Mouse (Mus musculus) midbrain, embryonic 16.5 days (tissue): ENCODE results near the gene Ngp. TPM values are rescaled to one million over a fixed set of nuclear protein-coding genes. Genes with fewer than 3 reads are reported as not detected.
"Not testable (repeated sequence)": the region's sequence is repeated elsewhere in the genome, so short reads cannot be mapped to it uniquely, and the experiment has no call there.

ENCODE experiments used
- ATAC-seq: fragments of 200-750 bp; cut with Nextera tagmentation; 2 replicates; pipeline ENCODE4 v1.8.0; 2017; ENCODE audit warnings: moderate TSS enrichment
- H3K27ac ChIP-seq: fragments of 300-500 bp; sonication (generic); 2 replicates; pipeline ENCODE4 v1.5.1; 2014; ENCODE audit warnings: mild to moderate bottlenecking, low read length, mixed read lengths
- H3K27me3 ChIP-seq: fragments of 300-500 bp; sonication (generic); 2 replicates; pipeline ENCODE4 v1.6.1; 2014; ENCODE audit warnings: low read depth, low read length, mixed read lengths; ENCODE audit not compliant: control insufficient read depth, insufficient read depth
- H3K36me3 ChIP-seq: fragments of 300-500 bp; sonication (generic); 2 replicates; pipeline ENCODE4 v1.6.1; 2014; ENCODE audit warnings: mild to moderate bottlenecking, low read length, moderate library complexity, mixed read lengths; ENCODE audit not compliant: control insufficient read depth, insufficient read depth
- H3K4me1 ChIP-seq: fragments of 300-500 bp; sonication (generic); 2 replicates; pipeline ENCODE4 v1.6.1; 2014; ENCODE audit warnings: mild to moderate bottlenecking, low read length, mixed read lengths; ENCODE audit not compliant: control insufficient read depth, insufficient read depth
- H3K4me2 ChIP-seq: fragments of 300-500 bp; sonication (generic); 2 replicates; pipeline ENCODE4 v1.6.1; 2014; ENCODE audit warnings: mild to moderate bottlenecking, low read length, mixed read lengths
- H3K4me3 ChIP-seq: fragments of 300-500 bp; sonication (generic); 2 replicates; pipeline ENCODE4 v1.5.1; 2014; ENCODE audit warnings: low read depth, mild to moderate bottlenecking, low read length, moderate library complexity, mixed read lengths
- H3K9ac ChIP-seq: fragments of 300-500 bp; sonication (generic); 2 replicates; pipeline ENCODE4 v1.6.1; 2014; ENCODE audit warnings: low read depth, low read length, mixed read lengths
- H3K9me3 ChIP-seq: fragments of 300-500 bp; sonication (generic); replicated peaks from 2 replicates; pipeline ENCODE4 v1.6.1; 2014; ENCODE audit warnings: mild to moderate bottlenecking, low read length, mixed read lengths; ENCODE audit not compliant: control insufficient read depth, poor library complexity, severe bottlenecking
- WGBS: fragments of 180-500 bp; shearing (Covaris S2); extraction: QIAGEN DNeasy Blood & Tissue Kit; methylation state at CpG from one replicate; pipeline ENCODE4 v1.1.7; 2014; 5-methylcytosine and 5-hydroxymethylcytosine counted together
- polyA plus RNA-seq: library from polyadenylated mRNA; unstranded; fragments of >200 nt; fragmentation: Nextera tagmentation; extraction: Ambion mirVana; gene quantifications from 2 replicates; pipeline ENCODE4 v1.2.1, GENCODE M21; 2015

Ngp gene
- polyA plus RNA-seq, 1 experiment from 2014 or later = 1.4 TPM

- Histone ChIP-seq H3K4me2 (no peak overlapping the region), H3K4me3 (no peak overlapping the region), H3K36me3 (peaks cover 77% of the 10 kb centered on the region), H3K9me3 (no peaks in the 10 kb centered on the region), H3K27me3 (no peaks in the 10 kb centered on the region), H3K4me1 (no peaks in the 10 kb centered on the region), H3K9ac (no peak overlapping the region), H3K27ac (no peak overlapping the region)
- ATAC-seq = no peak
- WGBS = 95% methylated on average over 7 of the region's 7 CpGs
Measured at GRCm38 (mm10) chr9:110388011-110388410, 31.5 kb upstream of the Ngp start.

- Histone ChIP-seq H3K9ac (no peak overlapping the region), H3K4me2 (no peak overlapping the region), H3K27me3 (no peaks in the 10 kb centered on the region), H3K36me3 (peaks cover 56% of the 10 kb centered on the region), H3K27ac (no peak overlapping the region), H3K9me3 (no peaks in the 10 kb centered on the region), H3K4me1 (no peaks in the 10 kb centered on the region), H3K4me3 (no peak overlapping the region)
- no peak for ATAC-seq
- 89% methylated on average over 3 of the region's 3 CpGs for WGBS
Measured at GRCm38 (mm10) chr9:110390843-110391242, 28.7 kb upstream of the Ngp start.

- no peak overlapping the region for H3K9ac ChIP-seq
- no peaks in the 10 kb centered on the region for H3K9me3 ChIP-seq
- H3K4me3 ChIP-seq = no peak overlapping the region
- H3K4me2 ChIP-seq = no peak overlapping the region
- H3K36me3 ChIP-seq = peaks cover 42% of the 10 kb centered on the region
- no peaks in the 10 kb centered on the region for H3K27me3 ChIP-seq
- H3K4me1 ChIP-seq = no peaks in the 10 kb centered on the region
- ATAC-seq = no peak
- H3K27ac ChIP-seq = no peak overlapping the region
- WGBS = 88% methylated on average over 4 of the region's 4 CpGs
Measured at GRCm38 (mm10) chr9:110393295-110393694, 26.3 kb upstream of the Ngp start.

GRCm38 (mm10) chr9:110400650-110401049, 18.9 kb upstream of the Ngp start:
- WGBS = 85% methylated on average over 5 of the region's 5 CpGs
- Histone ChIP-seq H3K27me3 (no peaks in the 10 kb centered on the region), H3K4me1 (peaks cover 3% of the 10 kb centered on the region), H3K4me2 (no peak overlapping the region), H3K9me3 (no peaks in the 10 kb centered on the region), H3K4me3 (no peak overlapping the region), H3K9ac (no peak overlapping the region), H3K36me3 (peaks cover 7% of the 10 kb centered on the region), H3K27ac (no peak overlapping the region)
- ATAC-seq = no peak

- Histone ChIP-seq H3K9ac (no peak overlapping the region), H3K9me3 (no peaks in the 10 kb centered on the region), H3K4me3 (no peak overlapping the region), H3K36me3 (peaks cover 2% of the 10 kb centered on the region; the same call in 1 of the 2 replicates), H3K27me3 (no peaks in the 10 kb centered on the region), H3K27ac (no peak overlapping the region), H3K4me1 (peaks cover 16% of the 10 kb centered on the region), H3K4me2 (no peak overlapping the region)
- 100% methylated on average over 2 of the region's 2 CpGs for WGBS
- ATAC-seq = no peak
Measured at GRCm38 (mm10) chr9:110402731-110403130, 16.8 kb upstream of the Ngp start.

- H3K4me1 ChIP-seq = peaks cover 16% of the 10 kb centered on the region
- H3K27ac ChIP-seq, H3K9ac ChIP-seq, H3K9me3 ChIP-seq, H3K4me2 ChIP-seq, H3K4me3 ChIP-seq, H3K27me3 ChIP-seq, H3K36me3 ChIP-seq, ATAC-seq: not testable (repeated sequence)
- WGBS = 84% methylated on average over 4 of the region's 4 CpGs
Measured at GRCm38 (mm10) chr9:110403240-110403639, 16.3 kb upstream of the Ngp start.

- ATAC-seq = peak; percentile 77
- no peaks in the 10 kb centered on the region for H3K36me3 ChIP-seq
- H3K9ac ChIP-seq = peak overlapping the region; percentile 96
- peak overlapping the region; percentile 85 for H3K4me2 ChIP-seq
- peak overlapping the region; percentile 81 for H3K27ac ChIP-seq
- H3K4me3 ChIP-seq = peak overlapping the region; percentile 75
- H3K27me3 ChIP-seq = no peaks in the 10 kb centered on the region
- H3K9me3 ChIP-seq = no peaks in the 10 kb centered on the region
- peaks cover 22% of the 10 kb centered on the region for H3K4me1 ChIP-seq
- under 1% methylated on average over 41 of the region's 41 CpGs for WGBS
Measured at GRCm38 (mm10) chr9:110407311-110408098, 12.0 kb upstream of the Ngp start.

- Histone ChIP-seq H3K4me2 (peak within 1 kb of the TSS; percentile 86), H3K27ac (peak within 1 kb of the TSS; percentile 81), H3K9me3 (no peaks in the 10 kb centered on the region), H3K36me3 (no peaks in the 10 kb centered on the region), H3K4me3 (peak within 1 kb of the TSS; percentile 75), H3K9ac (peak within 1 kb of the TSS; percentile 96), H3K4me1 (peaks cover 22% of the 10 kb centered on the region), H3K27me3 (no peaks in the 10 kb centered on the region)
- 2% methylated on average over 33 of the region's 39 CpGs for WGBS
- peak; percentile 95 for ATAC-seq
Measured at GRCm38 (mm10) chr9:110408099-110408773, 11.3 kb upstream of the Ngp start, which contains the start of gene Ptpn23. Ptpn23 (minus strand) TSS chr9:110408213.
